Mouse (Mus musculus) embryonic facial prominence, embryonic 10.5 days (tissue): ENCODE measurements around the gene Med14. TPM values are rescaled to one million over a fixed set of nuclear protein-coding genes. Genes with fewer than 3 reads are reported as not detected.

Experiments
- DNase-seq: peaks from one replicate; pipeline ENCODE4 v3.0.0-alpha.2; 2017; ENCODE audit warnings: low spot score
- H3K27ac ChIP-seq: fragments of 300-500 bp; sonication (generic); replicated peaks from 2 replicates; pipeline ENCODE4 v1.5.1; 2016; ENCODE audit warnings: mild to moderate bottlenecking
- H3K27me3 ChIP-seq: fragments of 300-500 bp; sonication (generic); replicated peaks from 2 replicates; pipeline ENCODE4 v1.6.1; 2016; ENCODE audit warnings: low read depth, mild to moderate bottlenecking; ENCODE audit not compliant: poor library complexity, severe bottlenecking
- H3K36me3 ChIP-seq: fragments of 300-500 bp; sonication (generic); replicated peaks from 2 replicates; pipeline ENCODE4 v1.6.1; 2016; ENCODE audit warnings: mild to moderate bottlenecking, moderate library complexity
- H3K4me1 ChIP-seq: fragments of 300-500 bp; sonication (generic); 2 replicates; pipeline ENCODE4 v1.6.1; 2016
- H3K4me3 ChIP-seq: fragments of 300-500 bp; sonication (generic); 2 replicates; pipeline ENCODE4 v1.5.1; 2016; ENCODE audit warnings: mild to moderate bottlenecking, moderate library complexity
- H3K9me3 ChIP-seq: fragments of 300-500 bp; sonication (generic); 2 replicates; pipeline ENCODE4 v1.6.1; 2016; ENCODE audit warnings: mild to moderate bottlenecking
- WGBS: fragments of 180-500 bp; shearing (Covaris S2); methylation state at CpG from one replicate; pipeline ENCODE4 v1.1.7; 2016; 5-methylcytosine and 5-hydroxymethylcytosine counted together
- polyA plus RNA-seq: library from polyadenylated mRNA; unstranded; fragments of >200 nt; fragmentation: Nextera tagmentation; extraction: Ambion mirVana; gene quantifications from 2 replicates; pipeline ENCODE4 v1.2.1, GENCODE M21; 2016

Med14 gene
- polyA plus RNA-seq, 1 experiment from 2014 or later, result 12.6 TPM

DNA sequence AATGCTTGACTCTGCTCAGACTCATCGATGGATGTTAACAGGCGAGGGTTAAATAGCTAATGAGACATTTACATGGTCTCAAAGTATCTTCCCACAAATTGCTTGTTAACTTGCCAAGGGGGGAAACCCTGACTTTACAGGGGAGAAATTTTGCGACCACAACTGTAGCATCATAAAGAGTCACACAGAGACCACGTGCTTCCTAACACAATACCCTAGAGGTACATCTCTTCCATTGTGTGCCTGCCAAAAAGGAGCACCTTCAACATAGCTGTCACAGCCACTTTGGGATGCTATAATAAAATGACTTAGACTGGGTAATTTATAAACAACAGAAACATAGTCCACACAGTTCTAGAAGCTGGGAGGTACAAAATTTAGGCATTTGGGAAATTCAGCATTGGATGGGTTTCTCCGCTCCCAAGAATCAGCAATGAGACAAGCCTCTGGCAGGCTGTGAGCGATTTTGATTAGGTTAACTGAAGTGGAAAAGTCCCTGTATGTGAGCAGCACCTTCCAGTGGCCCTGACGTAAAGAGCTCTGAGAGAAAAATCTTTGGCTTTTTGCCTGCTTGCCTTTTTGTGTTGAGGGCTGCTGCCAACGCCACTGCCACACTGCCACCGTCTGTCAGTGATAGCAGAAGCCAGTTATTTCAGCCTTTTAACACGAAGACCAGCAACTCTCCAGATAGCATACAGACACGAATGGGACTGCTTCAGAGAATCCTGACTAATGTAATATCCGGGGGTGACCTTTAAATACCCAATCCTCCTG is 116.2 kb downstream of the Med14 start:
- no peaks in the 10 kb centered on the region for H3K9me3 ChIP-seq
- H3K4me3 ChIP-seq, result no peak overlapping the region
- 71% methylated on average over 12 of the region's 12 CpGs for WGBS
- H3K4me1 ChIP-seq, result no peaks in the 10 kb centered on the region
- H3K27ac ChIP-seq, result no peak overlapping the region
- H3K27me3 ChIP-seq, result peaks cover 5% of the 10 kb centered on the region
- no peak for DNase-seq
- peaks cover 8% of the 10 kb centered on the region for H3K36me3 ChIP-seq

- no peak for DNase-seq
- H3K4me3 ChIP-seq, result no peak overlapping the region
- H3K4me1 ChIP-seq, result no peaks in the 10 kb centered on the region
- peaks cover 5% of the 10 kb centered on the region for H3K27me3 ChIP-seq
- H3K36me3 ChIP-seq, result peaks cover 2% of the 10 kb centered on the region
- 35% methylated on average over 2 of the region's 2 CpGs for WGBS
- no peaks in the 10 kb centered on the region for H3K9me3 ChIP-seq
- H3K27ac ChIP-seq, result no peak overlapping the region
Measured at GRCm38 (mm10) chrX:12644976-12645375, 116.9 kb downstream of the Med14 start.

Other genes with a start within 250 kb of the Med14 start
- gene Atp6ap2, start 174.3 kb downstream of the Med14 start, polyA plus RNA-seq, result 52.7 and 54.6 TPM in 2 replicates
- 34.0 and 37.5 TPM in 2 replicates for gene 1810030O07Rik, start 88.4 kb downstream of the Med14 start, polyA plus RNA-seq